Mouse (Mus musculus): ENCODE results near the gene Pdlim5. TPM values are rescaled to one million over a fixed set of nuclear protein-coding genes. Genes with fewer than 3 reads are reported as not detected.

The Pdlim5 gene
- polyA plus RNA-seq, 1 experiment, result 45.2 TPM

- H3K4me3 ChIP-seq (ENCODE audit: low read depth, low read length), result no peak overlapping the region
- no peaks in the 10 kb centered on the region for H3K36me3 ChIP-seq (ENCODE audit: control insufficient read depth, insufficient read depth, low read length, poor library complexity, severe bottlenecking)
- no peaks in the 10 kb centered on the region for H3K9me3 ChIP-seq (replicated peaks; ENCODE audit: control insufficient read depth, insufficient read depth, low read length, poor library complexity, severe bottlenecking)
- no peak overlapping the region for H3K9ac ChIP-seq (ENCODE audit: low read depth, poor library complexity, severe bottlenecking)
- H3K4me1 ChIP-seq (ENCODE audit: control insufficient read depth, insufficient read depth, low read length), result no peaks in the 10 kb centered on the region
- no peak overlapping the region for H3K27ac ChIP-seq (ENCODE audit: insufficient read depth, low read length)
- H3K27me3 ChIP-seq (ENCODE audit: control insufficient read depth, insufficient read depth, low read length, poor library complexity, severe bottlenecking), result no peaks in the 10 kb centered on the region
- TF ChIP-seq POLR2A (IDR thresholded peaks at IDR 0.05; ENCODE audit: insufficient read depth, low read length) (no peak), CTCF (IDR thresholded peaks at IDR 0.05; ENCODE audit: low read depth, low read length) (no peak)
Measured at GRCm38 (mm10) chr3:142316138-142316740, 79.3 kb downstream of the Pdlim5 start.

GRCm38 (mm10) chr3:142311075-142311474 lies 84.4 kb downstream of the Pdlim5 start:
- Histone ChIP-seq H3K9me3 (replicated peaks; ENCODE audit: control insufficient read depth, insufficient read depth, low read length, poor library complexity, severe bottlenecking) (no peaks in the 10 kb centered on the region), H3K36me3 (ENCODE audit: control insufficient read depth, insufficient read depth, low read length, poor library complexity, severe bottlenecking) (no peaks in the 10 kb centered on the region), H3K9ac (ENCODE audit: low read depth, poor library complexity, severe bottlenecking) (no peak overlapping the region), H3K4me1 (ENCODE audit: control insufficient read depth, insufficient read depth, low read length) (no peaks in the 10 kb centered on the region), H3K27ac (ENCODE audit: insufficient read depth, low read length) (no peak overlapping the region), H3K27me3 (ENCODE audit: control insufficient read depth, insufficient read depth, low read length, poor library complexity, severe bottlenecking) (no peaks in the 10 kb centered on the region), H3K4me3 (ENCODE audit: low read depth, low read length) (no peak overlapping the region)
- TF ChIP-seq CTCF (IDR thresholded peaks at IDR 0.05; ENCODE audit: low read depth, low read length) (no peak), EP300 (IDR thresholded peaks at IDR 0.05; ENCODE audit: insufficient read depth, low read depth, low read length) (no peak), POLR2A (IDR thresholded peaks at IDR 0.05; ENCODE audit: insufficient read depth, low read length) (no peak)

GRCm38 (mm10) chr3:142310446-142310845 lies 85.0 kb downstream of the Pdlim5 start:
- no peaks in the 10 kb centered on the region for H3K9me3 ChIP-seq (replicated peaks; ENCODE audit: control insufficient read depth, insufficient read depth, low read length, poor library complexity, severe bottlenecking)
- no peaks in the 10 kb centered on the region for H3K27me3 ChIP-seq (ENCODE audit: control insufficient read depth, insufficient read depth, low read length, poor library complexity, severe bottlenecking)
- H3K9ac ChIP-seq (ENCODE audit: low read depth, poor library complexity, severe bottlenecking), result no peak overlapping the region
- no peak overlapping the region for H3K4me3 ChIP-seq (ENCODE audit: low read depth, low read length)
- H3K36me3 ChIP-seq (ENCODE audit: control insufficient read depth, insufficient read depth, low read length, poor library complexity, severe bottlenecking), result no peaks in the 10 kb centered on the region
- H3K4me1 ChIP-seq (ENCODE audit: control insufficient read depth, insufficient read depth, low read length), result no peaks in the 10 kb centered on the region
- TF ChIP-seq CTCF (IDR thresholded peaks at IDR 0.05; ENCODE audit: low read depth, low read length) (no peak), EP300 (IDR thresholded peaks at IDR 0.05; ENCODE audit: insufficient read depth, low read depth, low read length) (no peak), POLR2A (IDR thresholded peaks at IDR 0.05; ENCODE audit: insufficient read depth, low read length) (no peak)
- H3K27ac ChIP-seq (ENCODE audit: insufficient read depth, low read length), result no peak overlapping the region

- TF ChIP-seq EP300 (IDR thresholded peaks at IDR 0.05; ENCODE audit: insufficient read depth, low read depth, low read length), result no peak
- TF ChIP-seq POLR2A (IDR thresholded peaks at IDR 0.05; ENCODE audit: insufficient read depth, low read length), result no peak
- no peak for TF ChIP-seq CTCF (IDR thresholded peaks at IDR 0.05; ENCODE audit: low read depth, low read length)
- Histone ChIP-seq H3K36me3 (ENCODE audit: control insufficient read depth, insufficient read depth, low read length, poor library complexity, severe bottlenecking) (no peaks in the 10 kb centered on the region), H3K9ac (ENCODE audit: low read depth, poor library complexity, severe bottlenecking) (no peak overlapping the region), H3K27ac (ENCODE audit: insufficient read depth, low read length) (no peak overlapping the region), H3K4me3 (ENCODE audit: low read depth, low read length) (no peak overlapping the region), H3K4me1 (ENCODE audit: control insufficient read depth, insufficient read depth, low read length) (no peaks in the 10 kb centered on the region), H3K27me3 (ENCODE audit: control insufficient read depth, insufficient read depth, low read length, poor library complexity, severe bottlenecking) (no peaks in the 10 kb centered on the region), H3K9me3 (replicated peaks; ENCODE audit: control insufficient read depth, insufficient read depth, low read length, poor library complexity, severe bottlenecking) (no peaks in the 10 kb centered on the region)
Measured at GRCm38 (mm10) chr3:142295287-142295676, 100.2 kb downstream of the Pdlim5 start.

- H3K9me3 ChIP-seq (replicated peaks; ENCODE audit: control insufficient read depth, insufficient read depth, low read length, poor library complexity, severe bottlenecking), result no peaks in the 10 kb centered on the region
- H3K4me3 ChIP-seq (ENCODE audit: low read depth, low read length), result no peak overlapping the region
- no peaks in the 10 kb centered on the region for H3K4me1 ChIP-seq (ENCODE audit: control insufficient read depth, insufficient read depth, low read length)
- H3K9ac ChIP-seq (ENCODE audit: low read depth, poor library complexity, severe bottlenecking), result no peak overlapping the region
- TF ChIP-seq EP300 (IDR thresholded peaks at IDR 0.05; ENCODE audit: insufficient read depth, low read depth, low read length) (no peak), CTCF (IDR thresholded peaks at IDR 0.05; ENCODE audit: low read depth, low read length) (no peak), POLR2A (IDR thresholded peaks at IDR 0.05; ENCODE audit: insufficient read depth, low read length) (no peak)
- H3K27me3 ChIP-seq (ENCODE audit: control insufficient read depth, insufficient read depth, low read length, poor library complexity, severe bottlenecking), result no peaks in the 10 kb centered on the region
- H3K27ac ChIP-seq (ENCODE audit: insufficient read depth, low read length), result no peak overlapping the region
- no peaks in the 10 kb centered on the region for H3K36me3 ChIP-seq (ENCODE audit: control insufficient read depth, insufficient read depth, low read length, poor library complexity, severe bottlenecking)
Measured at GRCm38 (mm10) chr3:142294616-142295286, 100.7 kb downstream of the Pdlim5 start.

GRCm38 (mm10) chr3:142293561-142293960 lies 101.9 kb downstream of the Pdlim5 start:
- Histone ChIP-seq H3K9me3 (replicated peaks; ENCODE audit: control insufficient read depth, insufficient read depth, low read length, poor library complexity, severe bottlenecking) (no peaks in the 10 kb centered on the region), H3K4me3 (ENCODE audit: low read depth, low read length) (no peak overlapping the region), H3K4me1 (ENCODE audit: control insufficient read depth, insufficient read depth, low read length) (no peaks in the 10 kb centered on the region), H3K27me3 (ENCODE audit: control insufficient read depth, insufficient read depth, low read length, poor library complexity, severe bottlenecking) (no peaks in the 10 kb centered on the region), H3K9ac (ENCODE audit: low read depth, poor library complexity, severe bottlenecking) (no peak overlapping the region), H3K27ac (ENCODE audit: insufficient read depth, low read length) (no peak overlapping the region), H3K36me3 (ENCODE audit: control insufficient read depth, insufficient read depth, low read length, poor library complexity, severe bottlenecking) (no peaks in the 10 kb centered on the region)
- TF ChIP-seq POLR2A (IDR thresholded peaks at IDR 0.05; ENCODE audit: insufficient read depth, low read length) (no peak), CTCF (IDR thresholded peaks at IDR 0.05; ENCODE audit: low read depth, low read length) (no peak), EP300 (IDR thresholded peaks at IDR 0.05; ENCODE audit: insufficient read depth, low read depth, low read length) (no peak)

All from ES-Bruce4 (cell line).